Mouse (Mus musculus): ENCODE results near the gene Gm11361.

Gm11361 gene

DNA sequence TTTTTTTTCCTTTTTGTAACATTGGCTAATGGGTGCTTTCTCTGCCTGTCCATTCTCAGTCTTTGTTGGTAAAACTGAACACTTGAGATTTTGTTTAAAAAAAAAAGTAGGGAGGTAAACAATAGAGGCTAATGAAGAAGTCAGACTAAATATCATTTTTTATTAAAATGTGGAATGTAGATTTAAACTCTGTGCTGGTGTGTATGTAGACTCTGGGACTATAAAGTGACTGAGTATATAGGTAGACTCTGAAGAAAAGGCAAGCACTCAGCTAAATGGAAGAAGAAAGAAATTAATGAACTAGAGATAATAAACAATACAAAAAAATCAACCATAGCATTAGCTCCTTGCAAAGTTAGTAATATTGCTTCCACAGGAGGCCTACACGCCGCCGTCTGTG lies at the start of gene Gm11361:
Gm11361 (plus strand) TSS at position 301 of the 400 bp plus-strand sequence.
- DNase-seq (ENCODE audit: low read depth, low spot score) = no peak

DNA sequence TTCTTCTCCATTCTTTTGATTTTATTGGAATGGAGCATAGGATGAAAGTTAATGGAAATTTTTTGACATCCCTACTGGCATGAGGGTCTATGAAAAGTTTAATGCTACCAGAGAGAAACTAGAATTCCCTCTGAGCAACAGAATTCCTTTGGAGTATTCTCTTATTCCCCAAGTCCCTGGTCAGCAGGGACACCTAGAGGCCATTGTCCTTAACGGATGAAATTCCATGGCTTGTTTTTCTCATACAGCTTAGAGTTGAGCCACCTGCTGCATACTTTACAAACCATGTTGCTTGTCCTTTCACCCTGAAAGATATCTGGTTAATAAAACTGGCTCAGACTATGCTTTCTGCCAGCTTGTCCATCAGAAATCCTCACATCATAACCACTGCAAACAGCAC lies 7.1 kb downstream of the Gm11361 start:
- no peak for DNase-seq (ENCODE audit: low read depth, low spot score)

DNA sequence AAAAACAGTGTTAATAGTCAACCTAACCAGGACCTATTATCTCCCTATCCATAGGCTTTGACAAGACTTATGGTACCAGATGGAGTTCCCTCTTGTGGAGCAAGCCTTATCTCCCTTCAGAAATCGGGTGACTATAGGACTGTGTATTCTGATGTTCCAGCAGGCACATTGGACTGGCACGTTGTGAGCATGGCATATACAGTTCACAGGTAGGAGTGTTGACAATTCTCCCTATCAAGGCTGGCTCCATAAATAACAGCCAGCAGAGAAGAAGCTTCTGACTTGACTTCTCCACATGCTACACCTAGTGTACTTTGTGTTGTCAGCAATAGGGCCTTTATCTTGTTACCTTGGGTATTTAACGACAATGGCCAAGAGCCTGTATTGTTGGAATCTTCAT lies 30.0 kb downstream of the Gm11361 start:
- DNase-seq (ENCODE audit: low read depth, low spot score) = no peak

DNA sequence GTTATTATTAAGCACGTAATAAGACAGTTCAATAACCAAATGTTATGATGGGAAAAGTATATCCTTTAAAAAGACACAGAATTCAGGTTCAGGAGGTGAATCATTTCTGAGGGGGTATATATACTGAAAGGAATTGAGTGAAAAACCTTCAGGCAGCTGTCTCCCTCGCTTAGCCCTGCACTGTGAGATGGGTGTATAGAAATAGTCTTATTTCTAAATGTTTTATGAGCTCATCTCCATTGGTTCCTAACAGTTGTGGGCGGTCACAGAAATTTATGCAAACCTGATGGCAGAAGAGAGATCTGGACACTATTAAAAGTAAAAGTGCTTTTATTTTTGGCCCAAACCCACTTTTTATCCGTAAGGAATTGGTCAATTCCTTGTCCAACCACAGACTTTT lies 36.9 kb downstream of the Gm11361 start:
- DNase-seq (ENCODE audit: low read depth, low spot score) = no peak

DNA sequence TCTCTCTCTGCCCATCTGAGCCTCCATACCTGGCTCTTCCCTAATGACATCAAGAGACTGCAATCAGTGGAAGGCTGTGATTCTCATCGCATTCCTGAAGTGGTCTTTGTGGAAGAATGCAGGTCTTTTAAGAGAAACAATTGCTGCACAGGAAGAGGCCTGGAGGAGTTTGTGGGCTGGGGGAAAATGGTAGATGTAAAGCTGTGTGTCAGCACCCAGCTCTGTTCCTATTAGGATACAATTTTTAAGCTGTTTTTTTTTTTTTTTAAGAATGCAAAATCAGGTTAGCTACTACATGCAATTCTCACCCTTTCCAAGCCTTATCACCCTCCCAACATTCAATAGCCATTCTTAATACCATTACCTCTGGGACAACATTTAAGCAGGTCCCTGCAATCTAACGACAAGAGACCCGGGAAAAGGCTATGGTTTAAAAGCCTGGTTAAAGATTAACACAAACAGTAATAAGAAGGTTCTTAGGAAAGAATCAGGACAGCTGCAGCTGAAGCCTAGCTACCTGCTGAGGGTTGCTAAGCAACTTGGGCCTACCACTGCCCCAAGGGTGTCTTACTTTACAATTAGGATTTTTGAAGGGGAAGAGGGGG lies 37.5 kb downstream of the Gm11361 start:
- DNase-seq (ENCODE audit: low read depth, low spot score) = no peak

DNA sequence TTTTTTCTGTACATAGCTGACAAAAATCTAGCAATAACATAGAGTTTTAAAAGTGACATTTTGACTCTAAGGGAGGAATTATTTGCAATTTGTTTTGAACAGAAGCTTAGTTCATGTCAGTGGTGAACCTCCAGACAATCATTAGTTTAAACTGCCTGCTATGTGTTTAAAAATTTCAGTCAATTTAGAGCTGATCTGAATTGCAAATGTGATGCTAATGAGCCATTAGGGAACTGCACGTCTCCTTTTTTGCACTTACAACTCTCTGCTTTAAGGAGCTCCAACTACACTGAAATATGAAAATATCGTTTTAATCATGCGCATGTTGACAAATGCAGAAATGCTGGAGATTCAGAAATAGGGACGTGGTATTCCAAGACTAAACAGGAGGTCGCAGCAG lies 38.2 kb downstream of the Gm11361 start:
- no peak for DNase-seq (ENCODE audit: low read depth, low spot score)

DNA sequence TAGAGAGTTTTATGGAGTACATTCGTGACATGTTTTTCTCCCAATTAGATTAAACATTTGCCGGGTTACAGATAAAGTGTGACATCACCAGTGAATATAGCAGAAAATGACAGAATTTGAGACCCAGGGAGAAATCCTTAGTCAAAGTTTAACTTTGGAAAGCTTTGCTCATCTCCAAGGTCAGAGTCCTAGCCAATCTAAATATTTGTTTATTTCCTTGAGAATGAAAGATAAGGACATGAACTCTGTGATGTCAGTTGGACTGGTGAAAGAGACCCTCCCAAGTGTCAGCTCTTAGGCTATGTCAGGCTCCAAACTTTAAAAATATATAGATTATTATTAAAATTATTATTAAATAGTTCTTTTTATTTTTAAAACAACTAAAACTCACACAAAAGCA lies 39.8 kb downstream of the Gm11361 start:
- DNase-seq (ENCODE audit: low read depth, low spot score) = no peak

DNA sequence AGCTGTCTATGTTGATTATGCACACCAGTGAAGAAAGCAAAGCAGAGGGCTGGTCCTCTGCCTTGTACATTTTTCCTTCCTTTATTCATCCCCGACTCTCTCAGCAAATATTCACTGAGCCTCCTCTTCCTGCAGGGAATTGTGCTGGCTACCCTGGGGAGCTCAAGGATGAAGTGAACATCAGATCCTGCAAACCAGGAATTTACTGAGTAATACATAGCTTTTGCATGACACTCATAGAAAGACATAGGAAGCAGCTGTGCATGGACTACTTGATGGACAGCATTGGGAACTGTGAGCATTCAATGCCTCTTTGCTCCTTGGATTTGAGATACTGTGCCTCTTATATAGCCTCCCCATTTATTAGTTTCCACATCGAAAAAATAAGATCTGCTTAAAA lies 40.2 kb downstream of the Gm11361 start:
- no peak for DNase-seq (ENCODE audit: low read depth, low spot score)
